Comparison of ENCODE assay signal across 9 mouse cellular contexts in genomic region chr11:70019495-70020021, GRCm38 (mm10). TPM values are rescaled to one million over a fixed set of nuclear protein-coding genes. Genes with fewer than 3 reads are reported as not detected.
A peak's percentile ranks its signal among the peaks of the same experiment; 100 is the strongest.
DNase-seq lines count a peak whose midpoint lies in the region; ATAC-seq and TF ChIP-seq lines count a peak whose summit lies in the region.
"Had no signal": no experiment of that assay in that cellular context is flagged by ENCODE, and none has a peak within 500 bp of the region (broad histone marks: within the 10 kb centered on the region; RNA-seq: fewer than 3 reads in every experiment).

No protein-coding gene starts in this region.

- peak overlapping the region; percentile 69 for H3K4me3 ChIP-seq in gastrocnemius, adult 2 months
- peak overlapping the region; percentile 92 for H3K4me3 ChIP-seq in megakaryocyte, embryonic 14.5 days (replicated peaks)
- H3K4me3 ChIP-seq in limb, embryonic 13.5 days = peak overlapping the region; percentile 75

- intact Hi-C loops in gastrocnemius, adult 2 months (cut with DNase I) = no loop called here

- no peaks in the 10 kb centered on the region for H3K36me3 ChIP-seq in megakaryocyte, embryonic 14.5 days (replicated peaks; ENCODE audit: low read length)
- H3K36me3 ChIP-seq in limb, embryonic 13.5 days = no peaks in the 10 kb centered on the region

- peak overlapping the region; percentile 79 for H3K27ac ChIP-seq in gastrocnemius, adult 2 months
- peak overlapping the region; percentile 95 for H3K27ac ChIP-seq in limb, embryonic 13.5 days

- ATAC-seq in megakaryocyte, adult 5-6 weeks (ENCODE audit: poor library complexity, severe bottlenecking) = no peak
- ATAC-seq in limb, embryonic 13.5 days (ENCODE audit: low FRiP score, low read depth) = no peak
- ATAC-seq: activated CD4-positive, CD25-positive, alpha-beta regulatory T cell, adult 4 months had no signal

- H3K4me2 ChIP-seq in limb, embryonic 13.5 days (replicated peaks) = peak overlapping the region; percentile 90

- H3K4me1 ChIP-seq in megakaryocyte, embryonic 14.5 days = peaks cover 83% of the 10 kb centered on the region
- H3K4me1 ChIP-seq in limb, embryonic 13.5 days = peaks cover 67% of the 10 kb centered on the region

- no peaks in the 10 kb centered on the region for H3K9me3 ChIP-seq in megakaryocyte, embryonic 14.5 days
- no peaks in the 10 kb centered on the region for H3K9me3 ChIP-seq in limb, embryonic 13.5 days

- DNase-seq in gastrocnemius, adult 2 months = no peak
- DNase-seq in gastrocnemius, postnatal 4 days (ENCODE audit: low spot score in 2 of 2) = no peak
- DNase-seq in frontal cortex, postnatal 14 days (ENCODE audit: low spot score in 2 of 2) = no peak
- DNase-seq in thymus, postnatal 25 days = no peak
- DNase-seq in layer of hippocampus, postnatal 36 days = no peak

- H3K9ac ChIP-seq in limb, embryonic 13.5 days = peak overlapping the region; percentile 91

- H3K27me3 ChIP-seq in megakaryocyte, embryonic 14.5 days (replicated peaks) = no peaks in the 10 kb centered on the region
- H3K27me3 ChIP-seq in limb, embryonic 13.5 days = no peaks in the 10 kb centered on the region

- TF ChIP-seq CTCF in gastrocnemius, adult 2 months (IDR thresholded peaks at IDR 0.05) = no peak

- 7% methylated on average over 1 of the region's 2 CpGs for WGBS in limb, embryonic 13.5 days

RNA-seq across cellular contexts. Expression of gene Dlg4, which starts 2.8 kb away (rescaled TPM):
- total RNA-seq in gastrocnemius, adult 2 months (2021) = 1 to 10 TPM; 3.2 to 5.2 TPM
- total RNA-seq in gastrocnemius, postnatal 4 days (2021) = 10 to 100 TPM; 23.9 to 33.8 TPM
- 16.1 and 22.0 TPM in 2 replicates for polyA plus RNA-seq in megakaryocyte, embryonic 14.5 days (2012; ENCODE audit: insufficient read depth, low replicate concordance)
- total RNA-seq in megakaryocyte, adult 5-6 weeks (2015) = 5.2 and 10.1 TPM in 2 replicates
- 1.3 and 3.7 TPM in 2 replicates for total RNA-seq in megakaryocyte, adult 5-6 weeks (2017)
- polyA plus RNA-seq in limb, embryonic 13.5 days (2015; fragmentation: Nextera tagmentation; extraction: Ambion mirVana) = 14.2 and 14.8 TPM in 2 replicates
- total RNA-seq in layer of hippocampus, postnatal 36 days (2021) = 100 to 1,000 TPM; 888 to 914 TPM

RNA-seq across cellular contexts. Expression of gene Acadvl, which starts 4.3 kb away (rescaled TPM):
- 100 to 1,000 TPM; 266 to 502 TPM for total RNA-seq in gastrocnemius, adult 2 months (2021)
- total RNA-seq in gastrocnemius, postnatal 4 days (2021) = 100 to 1,000 TPM; 233 to 241 TPM
- 12.7 and 34.2 TPM in 2 replicates for polyA plus RNA-seq in megakaryocyte, embryonic 14.5 days (2012; ENCODE audit: insufficient read depth, low replicate concordance)
- 32.7 and 35.0 TPM in 2 replicates for total RNA-seq in megakaryocyte, adult 5-6 weeks (2015)
- total RNA-seq in megakaryocyte, adult 5-6 weeks (2017) = 31.7 and 37.0 TPM in 2 replicates
- 76.0 and 81.1 TPM in 2 replicates for polyA plus RNA-seq in limb, embryonic 13.5 days (2015; fragmentation: Nextera tagmentation; extraction: Ambion mirVana)
- total RNA-seq in layer of hippocampus, postnatal 36 days (2021) = 10 to 100 TPM; 54.9 to 58.6 TPM

RNA-seq across cellular contexts. Expression of gene Dvl2, which starts 19.2 kb away (rescaled TPM):
- total RNA-seq in gastrocnemius, adult 2 months (2021) = 1 to 10 TPM; 3.6 to 5.0 TPM
- 10 to 100 TPM; 19.1 to 22.8 TPM for total RNA-seq in gastrocnemius, postnatal 4 days (2021)
- 28.6 and 64.4 TPM in 2 replicates for polyA plus RNA-seq in megakaryocyte, embryonic 14.5 days (2012; ENCODE audit: insufficient read depth, low replicate concordance)
- 7.9 and 9.3 TPM in 2 replicates for total RNA-seq in megakaryocyte, adult 5-6 weeks (2015)
- total RNA-seq in megakaryocyte, adult 5-6 weeks (2017) = 12.7 and 16.9 TPM in 2 replicates
- 54.3 and 59.8 TPM in 2 replicates for polyA plus RNA-seq in limb, embryonic 13.5 days (2015; fragmentation: Nextera tagmentation; extraction: Ambion mirVana)
- total RNA-seq in layer of hippocampus, postnatal 36 days (2021) = 10 to 100 TPM; 36.8 to 41.7 TPM

RNA-seq across cellular contexts. Expression of gene Phf23, which starts 24.0 kb away (rescaled TPM):
- total RNA-seq in gastrocnemius, adult 2 months (2021) = 10 to 100 TPM; 19.2 to 21.8 TPM
- total RNA-seq in gastrocnemius, postnatal 4 days (2021) = 10 to 100 TPM; 31.5 to 34.7 TPM
- 24.1 and 85.6 TPM in 2 replicates for polyA plus RNA-seq in megakaryocyte, embryonic 14.5 days (2012; ENCODE audit: insufficient read depth, low replicate concordance)
- 34.0 and 37.0 TPM in 2 replicates for total RNA-seq in megakaryocyte, adult 5-6 weeks (2015)
- total RNA-seq in megakaryocyte, adult 5-6 weeks (2017) = 42.5 and 45.8 TPM in 2 replicates
- polyA plus RNA-seq in limb, embryonic 13.5 days (2015; fragmentation: Nextera tagmentation; extraction: Ambion mirVana) = 95.9 and 101 TPM in 2 replicates
- 10 to 100 TPM; 45.4 to 47.4 TPM for total RNA-seq in layer of hippocampus, postnatal 36 days (2021)

RNA-seq across cellular contexts. Expression of gene Gabarap, which starts 28.6 kb away (rescaled TPM):
- 100 to 1,000 TPM; 194 to 232 TPM for total RNA-seq in gastrocnemius, adult 2 months (2021)
- 100 to 1,000 TPM; 234 to 246 TPM for total RNA-seq in gastrocnemius, postnatal 4 days (2021)
- 495 and 977 TPM in 2 replicates for polyA plus RNA-seq in megakaryocyte, embryonic 14.5 days (2012; ENCODE audit: insufficient read depth, low replicate concordance)
- total RNA-seq in megakaryocyte, adult 5-6 weeks (2015) = 843 and 872 TPM in 2 replicates
- total RNA-seq in megakaryocyte, adult 5-6 weeks (2017) = 599 and 651 TPM in 2 replicates
- 499 and 506 TPM in 2 replicates for polyA plus RNA-seq in limb, embryonic 13.5 days (2015; fragmentation: Nextera tagmentation; extraction: Ambion mirVana)
- total RNA-seq in layer of hippocampus, postnatal 36 days (2021) = 100 to 1,000 TPM; 232 to 236 TPM

Comparison
In these comparisons a context has a peak if more than half of its experiments do, and no peak if none do; other contexts are left out.
1. RNA of gene Dlg4, which starts 2.8 kb away (total RNA-seq): 888 to 914 TPM in layer of hippocampus, postnatal 36 days; 23.9 to 33.8 TPM in gastrocnemius, postnatal 4 days, 1.3 to 10.1 TPM in megakaryocyte, adult 5-6 weeks and 3.2 to 5.2 TPM in gastrocnemius, adult 2 months; every median in the first group is over 10 times any median in the second.
2. Peak in every context shown above with its lines, with median percentiles within 50 percentile points of each other: H3K4me3 ChIP-seq.